Mouse (Mus musculus) thymus, adult 2 months (tissue): ENCODE measurements around the gene Lsp1.

Experiments used
- CTCF ChIP-seq: fragments of 200-500 bp; IDR thresholded peaks from 2 replicates; pipeline ENCODE4 v1.5.1; 2012; ENCODE audit warnings: mild to moderate bottlenecking, control low read depth, low read length, moderate library complexity, borderline replicate concordance; ENCODE audit not compliant: control insufficient read depth, poor library complexity, insufficient read depth; ENCODE audit errors: extremely low read depth
- POLR2A ChIP-seq: fragments of 200-500 bp; IDR thresholded peaks from 2 replicates; pipeline ENCODE4 v1.6.1; 2012; ENCODE audit warnings: mild to moderate bottlenecking, low read length, control low read depth, moderate library complexity; ENCODE audit not compliant: control insufficient read depth, poor library complexity, insufficient read depth; ENCODE audit errors: extremely low read depth

- no peak for TF ChIP-seq POLR2A
- TF ChIP-seq CTCF, result no peak
Measured at GRCm38 (mm10) chr7:142475641-142476040, 15.0 kb downstream of the Lsp1 start.
